Mouse (Mus musculus) MEL (cell line): ENCODE results near the gene Dcun1d1.

ENCODE experiments used
- CTCF ChIP-seq, 3 experiments: IDR thresholded peaks in 2 of 3; conservative IDR thresholded peaks in 1 of 3; 2 replicates each; pipeline ENCODE4 v1.5.1; 2011 to 2012; ENCODE audit warnings: low read length in 3 of 3, low read depth in 2 of 3, mild to moderate bottlenecking in 2 of 3, improper control_type of control experiment in 1 of 3, inconsistent platforms in 1 of 3, mixed read lengths in 1 of 3, moderate library complexity in 1 of 3; ENCODE audit not compliant: control insufficient read depth in 1 of 3, insufficient read depth in 1 of 3, poor library complexity in 1 of 3, severe bottlenecking in 1 of 3
- E2F4 ChIP-seq: IDR thresholded peaks from 2 replicates; pipeline ENCODE4 v1.6.1; 2011; ENCODE audit warnings: low read depth, low read length, improper control_type of control experiment, borderline replicate concordance
- ELF1 ChIP-seq: IDR thresholded peaks from 2 replicates; pipeline ENCODE4 v1.6.1; 2014; ENCODE audit warnings: low read depth, mild to moderate bottlenecking, inconsistent platforms, low read length, improper control_type of control experiment, moderate library complexity
- EP300 ChIP-seq, 2 experiments: IDR thresholded peaks; 2 replicates each; pipeline ENCODE4 v1.6.1; 2011; ENCODE audit warnings: improper control_type of control experiment in 2 of 2, low read length in 2 of 2, low read depth in 1 of 2, mild to moderate bottlenecking in 1 of 2
- MAX ChIP-seq: IDR thresholded peaks from 2 replicates; pipeline ENCODE4 v1.6.1; 2011; ENCODE audit warnings: low read length, improper control_type of control experiment
- POLR2A ChIP-seq, 2 experiments: IDR thresholded peaks; 2 replicates each; pipeline ENCODE4 v1.6.1; 2011 to 2012; ENCODE audit warnings: low read length in 2 of 2, mild to moderate bottlenecking in 2 of 2, control low read depth in 1 of 2, improper control_type of control experiment in 1 of 2, low read depth in 1 of 2, moderate library complexity in 1 of 2; ENCODE audit not compliant: control insufficient read depth in 1 of 2, insufficient read depth in 1 of 2, poor library complexity in 1 of 2
- POLR2AphosphoS5 ChIP-seq: IDR thresholded peaks from 2 replicates; pipeline ENCODE4 v1.6.1; 2012; ENCODE audit warnings: low read depth, borderline replicate concordance, mild to moderate bottlenecking, inconsistent platforms, low read length, moderate library complexity, mixed read lengths
- RCOR1 ChIP-seq: IDR thresholded peaks from 2 replicates; pipeline ENCODE4 v1.6.1; 2012; ENCODE audit warnings: low read depth, mild to moderate bottlenecking, inconsistent platforms, low read length, improper control_type of control experiment
- TBP ChIP-seq: IDR thresholded peaks from 2 replicates; pipeline ENCODE4 v1.8.0; 2011; ENCODE audit warnings: low read depth, low read length, improper control_type of control experiment
- TCF12 ChIP-seq: IDR thresholded peaks from 2 replicates; pipeline ENCODE4 v1.6.1; 2014; ENCODE audit warnings: low read depth, mild to moderate bottlenecking, inconsistent platforms, low read length, improper control_type of control experiment, moderate library complexity
- USF2 ChIP-seq, 2 experiments: IDR thresholded peaks; 2 replicates each; pipeline ENCODE4 v1.6.1; 2011 to 2012; ENCODE audit warnings: improper control_type of control experiment in 2 of 2, low read length in 2 of 2, borderline replicate concordance in 1 of 2, inconsistent platforms in 1 of 2, low read depth in 1 of 2, mild to moderate bottlenecking in 1 of 2; ENCODE audit not compliant: insufficient read depth in 1 of 2
- ZC3H11A ChIP-seq: IDR thresholded peaks from 2 replicates; pipeline ENCODE4 v1.6.1; 2012; ENCODE audit warnings: low read depth, mild to moderate bottlenecking, inconsistent platforms, low read length, improper control_type of control experiment

- TF ChIP-seq CTCF (IDR thresholded peaks at IDR 0.05 in 2 of 3, conservative IDR thresholded peaks at IDR 0.05 in 1 of 3; ENCODE audit: control insufficient read depth in 1 of 3, insufficient read depth in 1 of 3, low read depth in 2 of 3, low read length in 3 of 3, poor library complexity in 1 of 3, severe bottlenecking in 1 of 3) (no peak), POLR2A (IDR thresholded peaks at IDR 0.05; ENCODE audit: control insufficient read depth in 1 of 2, insufficient read depth in 1 of 2, low read depth in 1 of 2, low read length in 2 of 2, poor library complexity in 1 of 2) (no peak), POLR2AphosphoS5 (no peak), ELF1 (no peak), MAX (no peak), TCF12 (no peak), E2F4 (no peak), TBP (no peak), ZC3H11A (no peak), RCOR1 (no peak), EP300 (IDR thresholded peaks at IDR 0.05; ENCODE audit: low read depth in 1 of 2, low read length in 2 of 2) (no peak), USF2 (IDR thresholded peaks at IDR 0.05; ENCODE audit: borderline replicate concordance in 1 of 2, insufficient read depth in 1 of 2, low read depth in 1 of 2, low read length in 2 of 2) (no peak)
These were observed 28.1 kb downstream of the Dcun1d1 start for GRCm38 (mm10) chr3:35908982-35909680.
